Mouse (Mus musculus) hindbrain, embryonic 14.5 days (tissue): ENCODE data around the gene Hist2h2bb. TPM values are rescaled to one million over a fixed set of nuclear protein-coding genes. Genes with fewer than 3 reads are reported as not detected.
A peak's percentile ranks its signal among the peaks of the same experiment; 100 is the strongest.
"Not testable (repeated sequence)": the region's sequence is repeated elsewhere in the genome, so short reads cannot be mapped to it uniquely, and the experiment has no call there.

Source experiments
- ATAC-seq: fragments of 200-750 bp; cut with Nextera tagmentation; 2 replicates; pipeline ENCODE4 v1.8.0; 2017; ENCODE audit warnings: moderate number of reproducible peaks, mild to moderate bottlenecking, moderate TSS enrichment, moderate library complexity; ENCODE audit not compliant: low FRiP score
- DNase-seq: peaks from one replicate; pipeline ENCODE4 v3.0.0-alpha.2; 2015; ENCODE audit warnings: low spot score
- H3K27ac ChIP-seq: fragments of 300-500 bp; sonication (generic); 2 replicates; pipeline ENCODE4 v1.5.1; 2014; ENCODE audit warnings: mild to moderate bottlenecking, moderate library complexity
- H3K27me3 ChIP-seq: fragments of 300-500 bp; sonication (generic); 2 replicates; pipeline ENCODE4 v1.6.1; 2014; ENCODE audit warnings: mild to moderate bottlenecking, low read length, mixed read lengths; ENCODE audit not compliant: control insufficient read depth, insufficient read depth
- H3K36me3 ChIP-seq: fragments of 300-500 bp; sonication (generic); replicated peaks from 2 replicates; pipeline ENCODE4 v1.6.1; 2014; ENCODE audit not compliant: control insufficient read depth, insufficient read depth
- H3K4me1 ChIP-seq: fragments of 300-500 bp; sonication (generic); replicated peaks from 2 replicates; pipeline ENCODE4 v1.6.1; 2014; ENCODE audit warnings: antibody characterized with exemption, low read length, mixed read lengths; ENCODE audit not compliant: control insufficient read depth, insufficient read depth
- H3K4me2 ChIP-seq: fragments of 300-500 bp; sonication (generic); replicated peaks from 2 replicates; pipeline ENCODE4 v1.6.1; 2014; ENCODE audit warnings: mild to moderate bottlenecking, moderate library complexity
- H3K4me3 ChIP-seq: fragments of 300-500 bp; sonication (generic); replicated peaks from 2 replicates; pipeline ENCODE4 v1.5.1; 2014; ENCODE audit warnings: mild to moderate bottlenecking, low read length
- H3K9ac ChIP-seq: fragments of 300-500 bp; sonication (generic); 2 replicates; pipeline ENCODE4 v1.6.1; 2014
- H3K9me3 ChIP-seq: fragments of 300-500 bp; sonication (generic); 2 replicates; pipeline ENCODE4 v1.6.1; 2016; ENCODE audit warnings: low read length; ENCODE audit not compliant: control insufficient read depth
- WGBS: fragments of 180-500 bp; shearing (Covaris S2); extraction: QIAGEN DNeasy Blood & Tissue Kit; methylation state at CpG from one replicate; pipeline ENCODE4 v1.1.7; 2014; 5-methylcytosine and 5-hydroxymethylcytosine counted together
- polyA plus RNA-seq: library from polyadenylated mRNA; unstranded; fragments of >200 nt; fragmentation: Nextera tagmentation; extraction: Ambion mirVana; gene quantifications from 2 replicates; pipeline ENCODE4 v1.2.1, GENCODE M21; 2014

Gene Hist2h2bb
- polyA plus RNA-seq, 1 experiment from 2014 or later: 4.1 TPM

DNA sequence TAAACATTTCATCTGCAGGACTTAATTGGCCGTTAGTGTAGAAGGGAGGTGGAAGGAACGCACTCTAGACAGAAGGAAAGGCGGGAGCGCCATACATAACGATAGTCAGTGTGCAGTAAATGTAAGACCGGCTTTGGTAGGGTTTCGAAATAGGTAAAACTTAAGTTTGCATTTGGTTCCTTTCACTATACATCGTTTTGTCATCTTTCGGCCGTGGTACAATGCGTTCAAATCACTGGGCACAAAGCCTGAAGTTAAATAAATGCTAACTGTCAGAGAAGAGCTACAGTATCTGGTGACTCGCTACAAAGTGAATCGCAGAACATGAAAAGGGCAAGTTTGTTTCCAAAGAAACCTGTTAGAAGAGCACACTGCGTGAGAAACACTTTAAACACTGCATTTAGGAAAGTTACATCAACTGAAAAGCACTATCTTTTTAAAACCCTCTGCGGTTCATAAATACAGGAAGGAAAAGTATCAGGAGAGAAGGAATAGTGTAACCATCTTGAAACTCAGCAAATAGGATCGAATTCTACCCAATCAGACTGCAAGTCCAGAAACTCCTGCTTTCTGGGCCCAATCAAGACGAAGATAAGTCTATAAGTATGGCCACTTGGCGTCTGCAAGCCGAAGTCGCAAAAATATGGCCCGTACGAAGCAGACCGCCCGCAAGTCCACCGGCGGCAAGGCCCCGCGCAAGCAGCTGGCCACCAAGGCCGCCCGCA lies 1.3 kb upstream of the Hist2h2bb start, which contains the start of gene Hist2h3b:
Gene Hist2h3b, plus strand, starts transcription at position 604 of the 725 bp plus-strand sequence.
- H3K4me3 ChIP-seq: peak within 1 kb of the TSS; percentile 46
- H3K4me2 ChIP-seq: peak within 1 kb of the TSS; percentile 83
- DNase-seq (peak; percentile 88), ATAC-seq (peak; percentile 64)
- peak within 1 kb of the TSS; percentile 61 for H3K9ac ChIP-seq
- peak within 1 kb of the TSS; percentile 93 for H3K27ac ChIP-seq
- no peaks in the 10 kb centered on the region for H3K9me3 ChIP-seq
- H3K4me1 ChIP-seq: peaks cover 12% of the 10 kb centered on the region
- 24% methylated on average over 28 of the region's 30 CpGs for WGBS
- H3K36me3 ChIP-seq: no peaks in the 10 kb centered on the region
- no peaks in the 10 kb centered on the region for H3K27me3 ChIP-seq

- 0% methylated on average over 9 of the region's 44 CpGs for WGBS
- Histone ChIP-seq H3K9ac (peak overlapping the region; percentile 61), H3K27ac (peak overlapping the region; percentile 93), H3K4me3 (peak overlapping the region; percentile 46), H3K4me2 (peak overlapping the region; percentile 83)
- H3K9me3 ChIP-seq, H3K27me3 ChIP-seq, H3K36me3 ChIP-seq, H3K4me1 ChIP-seq, DNase-seq: not testable (repeated sequence)
- ATAC-seq: peak; percentile 26
Observed at GRCm38 (mm10) chr3:96268776-96269378, 675 bp upstream of the Hist2h2bb start.

DNA sequence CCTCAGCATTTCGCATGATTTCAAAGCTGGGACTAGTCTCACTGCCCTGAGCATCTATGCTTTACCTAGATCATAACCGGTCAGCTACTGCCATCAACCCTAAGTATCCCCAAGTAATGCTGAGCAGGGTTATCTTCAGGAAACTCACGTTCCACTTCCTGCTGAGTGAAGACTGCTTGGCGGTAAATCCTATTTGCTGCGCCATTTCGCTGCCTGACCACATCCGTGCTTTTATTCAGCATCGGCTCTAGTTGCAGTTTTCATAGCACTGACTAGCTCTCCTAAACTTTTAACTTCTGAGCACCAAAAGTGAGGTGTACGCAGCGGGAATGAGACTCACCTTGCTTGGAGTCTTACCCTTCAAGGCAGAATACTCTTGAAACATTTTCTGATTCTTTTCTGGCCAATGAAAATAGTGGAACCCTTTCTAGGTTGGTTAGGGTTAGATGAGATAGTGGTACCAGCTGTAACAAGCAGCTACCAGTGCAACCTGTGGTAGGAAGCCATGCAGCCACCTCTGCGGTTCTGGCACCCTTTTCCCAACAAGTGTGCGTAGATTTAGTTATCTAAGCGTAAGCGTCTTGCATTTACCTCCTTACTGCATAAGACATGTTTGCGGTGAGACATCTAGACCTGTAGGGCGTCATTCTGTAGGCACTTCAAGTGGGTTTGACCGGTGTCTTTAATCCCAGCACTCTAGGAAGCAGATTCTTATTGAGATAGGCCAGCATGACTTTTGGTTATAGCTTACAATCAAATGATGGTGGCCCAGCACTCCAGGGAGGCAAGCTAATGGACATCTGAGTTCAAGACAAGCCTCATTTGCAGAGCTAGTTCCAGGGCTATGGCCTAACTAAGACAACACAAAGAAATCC lies 4.3 kb downstream of the Hist2h2bb start:
- DNase-seq: no peak
- Histone ChIP-seq H3K4me1 (0 out of 2 replicates have a peak, but pooled peaks cover 3% of the 10 kb centered on the region), H3K9me3 (no peaks in the 10 kb centered on the region), H3K27ac (no peak overlapping the region), H3K9ac (no peak overlapping the region), H3K4me2 (no peak overlapping the region), H3K36me3 (no peaks in the 10 kb centered on the region), H3K4me3 (no peak overlapping the region), H3K27me3 (no peaks in the 10 kb centered on the region)
- 92% methylated on average over 17 of the region's 17 CpGs for WGBS
- ATAC-seq: no peak

DNA sequence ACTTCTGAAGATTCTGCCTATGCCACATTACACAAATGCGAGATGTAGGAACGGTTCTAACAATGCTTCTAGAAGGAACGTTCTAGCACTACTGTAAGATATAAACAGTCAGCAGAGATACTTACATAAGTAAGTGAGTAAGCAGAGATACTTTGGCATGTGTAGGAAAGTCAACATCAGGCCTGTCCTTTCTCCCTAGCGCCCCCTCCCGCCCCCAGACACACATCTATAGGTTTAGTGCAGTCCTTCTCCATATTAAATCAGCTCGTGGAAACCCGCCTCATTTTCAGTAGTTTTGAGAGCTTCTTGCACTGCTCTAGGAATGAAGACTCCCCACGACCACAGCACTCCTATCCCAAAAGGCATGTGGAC lies 7.9 kb downstream of the Hist2h2bb start:
- Histone ChIP-seq H3K27me3 (peaks cover 4% of the 10 kb centered on the region; the same call in 1 of the 2 replicates), H3K4me1 (0 out of 2 replicates have a peak, but pooled peaks cover 3% of the 10 kb centered on the region), H3K4me2 (peak overlapping the region; percentile 66), H3K9me3 (no peaks in the 10 kb centered on the region), H3K27ac (0 out of 2 replicates have a peak overlapping the region, but pooled peaks have one; percentile 87), H3K9ac (peak overlapping the region; percentile 62), H3K4me3 (peak overlapping the region; percentile 44), H3K36me3 (no peaks in the 10 kb centered on the region)
- peak; percentile 47 for DNase-seq
- 14% methylated on average over 8 of the region's 8 CpGs for WGBS
- ATAC-seq: no peak

DNA sequence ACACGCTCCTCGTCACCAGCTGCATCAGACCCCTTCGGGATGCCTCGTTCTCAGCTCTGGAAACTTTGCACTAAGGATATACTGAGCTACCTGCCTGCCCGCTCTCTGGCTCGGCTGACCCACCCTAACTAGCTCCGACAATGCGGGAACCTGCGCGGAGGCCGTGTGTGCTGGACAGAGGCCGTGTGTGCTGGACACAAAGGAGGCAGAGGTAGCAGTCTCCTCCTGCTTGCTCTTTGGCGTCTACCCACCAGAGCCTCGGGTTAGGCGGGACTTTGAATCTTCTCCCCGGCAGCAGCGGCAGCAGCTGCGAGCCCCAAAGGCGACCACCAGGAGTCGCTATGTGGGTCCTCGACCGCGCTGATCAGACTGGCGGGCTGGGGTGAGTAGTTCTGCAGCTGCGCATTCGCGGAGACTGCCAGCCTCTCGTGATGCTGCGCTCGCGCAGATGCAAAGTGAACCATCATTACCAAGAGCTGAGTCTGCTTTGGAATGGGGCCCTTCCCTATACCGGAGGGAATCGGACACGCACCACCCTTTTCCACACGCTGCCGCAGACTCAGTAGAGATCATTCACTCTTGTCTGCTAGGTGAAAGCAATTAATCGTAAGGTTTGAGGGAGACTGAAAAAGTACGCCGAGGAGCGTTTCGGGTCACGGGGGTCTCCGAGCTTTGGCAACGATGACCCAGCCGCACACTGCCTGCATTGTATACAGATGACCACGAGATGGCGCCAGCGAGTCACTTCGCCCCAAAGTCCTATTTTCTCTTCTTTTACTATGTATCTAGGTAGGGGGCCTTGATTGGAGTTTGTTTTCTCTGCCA lies 8.5 kb downstream of the Hist2h2bb start:
- Histone ChIP-seq H3K36me3 (no peaks in the 10 kb centered on the region), H3K27me3 (peaks cover 10% of the 10 kb centered on the region; the same call in 1 of the 2 replicates), H3K9ac (peak overlapping the region; percentile 62), H3K4me3 (peak overlapping the region; percentile 44), H3K4me2 (peak overlapping the region; percentile 66), H3K4me1 (0 out of 2 replicates have a peak, but pooled peaks cover 3% of the 10 kb centered on the region), H3K9me3 (no peaks in the 10 kb centered on the region), H3K27ac (peak overlapping the region; percentile 87)
- WGBS: under 1% methylated on average over 49 of the region's 49 CpGs
- ATAC-seq: peak; percentile 98
- DNase-seq: peak; percentile 89

GRCm38 (mm10) chr3:96280660-96281059 lies 11.1 kb downstream of the Hist2h2bb start:
- 53% methylated on average over 6 of the region's 6 CpGs for WGBS
- ATAC-seq (no peak), DNase-seq (no peak)
- 0 out of 2 replicates have a peak, but pooled peaks cover 3% of the 10 kb centered on the region for H3K4me1 ChIP-seq
- no peak overlapping the region for H3K4me2 ChIP-seq
- H3K36me3 ChIP-seq: no peaks in the 10 kb centered on the region
- no peak overlapping the region for H3K9ac ChIP-seq
- H3K27ac ChIP-seq: no peak overlapping the region
- H3K9me3 ChIP-seq: no peaks in the 10 kb centered on the region
- H3K27me3 ChIP-seq: peaks cover 31% of the 10 kb centered on the region; the same call in 1 of the 2 replicates
- H3K4me3 ChIP-seq: no peak overlapping the region

GRCm38 (mm10) chr3:96284457-96284856 lies 14.9 kb downstream of the Hist2h2bb start:
- 27% methylated on average over 4 of the region's 4 CpGs for WGBS
- H3K9me3 ChIP-seq: no peaks in the 10 kb centered on the region
- DNase-seq (peak; percentile 71), ATAC-seq (no peak)
- no peaks in the 10 kb centered on the region for H3K36me3 ChIP-seq
- H3K27ac ChIP-seq: no peak overlapping the region
- H3K4me2 ChIP-seq: no peak overlapping the region
- H3K4me1 ChIP-seq: no peaks in the 10 kb centered on the region
- H3K27me3 ChIP-seq: peaks cover 31% of the 10 kb centered on the region; the same call in 1 of the 2 replicates
- no peak overlapping the region for H3K4me3 ChIP-seq
- no peak overlapping the region for H3K9ac ChIP-seq

- H3K4me2 ChIP-seq, H3K4me3 ChIP-seq, DNase-seq, H3K36me3 ChIP-seq, H3K9ac ChIP-seq, H3K9me3 ChIP-seq, ATAC-seq, H3K27ac ChIP-seq, H3K4me1 ChIP-seq: not testable (repeated sequence)
- 89% methylated on average over 11 of the region's 11 CpGs for WGBS
- H3K27me3 ChIP-seq: peaks cover 27% of the 10 kb centered on the region; the same call in 1 of the 2 replicates
Observed at GRCm38 (mm10) chr3:96287334-96287733, 17.8 kb downstream of the Hist2h2bb start.
